Mouse (Mus musculus): Measurements from ENCODE around the gene Krt14. TPM values are rescaled to one million over a fixed set of nuclear protein-coding genes. Genes with fewer than 3 reads are reported as not detected.

Gene Krt14
- polyA plus RNA-seq, 1 experiment from 2014 or later: 10.0 TPM

- Histone ChIP-seq H3K4me3 (ENCODE audit: low read depth, low read length) (no peak overlapping the region), H3K9me3 (ENCODE audit: control insufficient read depth) (no peaks in the 10 kb centered on the region), H3K36me3 (ENCODE audit: control insufficient read depth, insufficient read depth) (no peaks in the 10 kb centered on the region), H3K4me1 (replicated peaks; ENCODE audit: control insufficient read depth, insufficient read depth, low read length) (no peaks in the 10 kb centered on the region), H3K9ac (ENCODE audit: low read depth, low read length) (no peak overlapping the region), H3K4me2 (replicated peaks; ENCODE audit: low read depth) (no peak overlapping the region), H3K27ac (ENCODE audit: low read depth, low read length) (no peak overlapping the region), H3K27me3 (replicated peaks; ENCODE audit: control insufficient read depth, insufficient read depth, low read length) (no peaks in the 10 kb centered on the region)
- ATAC-seq: no peak
- 45% methylated on average over 9 of the region's 9 CpGs for WGBS
- no peak for TF ChIP-seq CTCF (IDR thresholded peaks at IDR 0.05; ENCODE audit: low read depth)
Measured at GRCm38 (mm10) chr11:100176791-100177190, 30.6 kb downstream of the Krt14 start.

GRCm38 (mm10) chr11:100168765-100169762 is 38.3 kb downstream of the Krt14 start:
- peak; percentile 92 for TF ChIP-seq CTCF (IDR thresholded peaks at IDR 0.05; ENCODE audit: low read depth)
- Histone ChIP-seq H3K4me1 (replicated peaks; ENCODE audit: control insufficient read depth, insufficient read depth, low read length) (peaks cover 8% of the 10 kb centered on the region; the same call in 1 of the 2 replicates), H3K36me3 (ENCODE audit: control insufficient read depth, insufficient read depth) (no peaks in the 10 kb centered on the region), H3K27ac (ENCODE audit: low read depth, low read length) (peak overlapping the region; percentile 60; the same call in 1 of the 2 replicates), H3K4me3 (ENCODE audit: low read depth, low read length) (0 out of 2 replicates have a peak overlapping the region, but pooled peaks have one; percentile 2), H3K4me2 (replicated peaks; ENCODE audit: low read depth) (peak overlapping the region; percentile 57), H3K9me3 (ENCODE audit: control insufficient read depth) (no peaks in the 10 kb centered on the region), H3K27me3 (replicated peaks; ENCODE audit: control insufficient read depth, insufficient read depth, low read length) (no peaks in the 10 kb centered on the region), H3K9ac (ENCODE audit: low read depth, low read length) (no peak overlapping the region)
- peak; percentile 64 for ATAC-seq
- WGBS: 16% methylated on average over 14 of the region's 14 CpGs

GRCm38 (mm10) chr11:100168071-100168470 is 39.3 kb downstream of the Krt14 start:
- Histone ChIP-seq H3K9ac (ENCODE audit: low read depth, low read length) (no peak overlapping the region), H3K4me2 (replicated peaks; ENCODE audit: low read depth) (peak overlapping the region; percentile 57), H3K27me3 (replicated peaks; ENCODE audit: control insufficient read depth, insufficient read depth, low read length) (no peaks in the 10 kb centered on the region), H3K4me1 (replicated peaks; ENCODE audit: control insufficient read depth, insufficient read depth, low read length) (peaks cover 8% of the 10 kb centered on the region; the same call in 1 of the 2 replicates), H3K9me3 (ENCODE audit: control insufficient read depth) (no peaks in the 10 kb centered on the region), H3K27ac (ENCODE audit: low read depth, low read length) (peak overlapping the region; percentile 60), H3K36me3 (ENCODE audit: control insufficient read depth, insufficient read depth) (no peaks in the 10 kb centered on the region), H3K4me3 (ENCODE audit: low read depth, low read length) (no peak overlapping the region)
- TF ChIP-seq CTCF (IDR thresholded peaks at IDR 0.05; ENCODE audit: low read depth): peak; percentile 32
- ATAC-seq: peak; percentile 68
- WGBS: 25% methylated on average over 8 of the region's 8 CpGs

- Histone ChIP-seq H3K27ac (ENCODE audit: low read depth, low read length) (peak overlapping the region; percentile 43), H3K4me1 (replicated peaks; ENCODE audit: control insufficient read depth, insufficient read depth, low read length) (peaks cover 8% of the 10 kb centered on the region; the same call in 1 of the 2 replicates), H3K27me3 (replicated peaks; ENCODE audit: control insufficient read depth, insufficient read depth, low read length) (no peaks in the 10 kb centered on the region), H3K4me2 (replicated peaks; ENCODE audit: low read depth) (no peak overlapping the region), H3K4me3 (ENCODE audit: low read depth, low read length) (no peak overlapping the region), H3K9me3 (ENCODE audit: control insufficient read depth) (no peaks in the 10 kb centered on the region), H3K9ac (ENCODE audit: low read depth, low read length) (no peak overlapping the region), H3K36me3 (ENCODE audit: control insufficient read depth, insufficient read depth) (no peaks in the 10 kb centered on the region)
- ATAC-seq: peak; percentile 52
- 12% methylated on average over 7 of the region's 7 CpGs for WGBS
- TF ChIP-seq CTCF (IDR thresholded peaks at IDR 0.05; ENCODE audit: low read depth): no peak
Measured at GRCm38 (mm10) chr11:100164392-100164791, 43.0 kb downstream of the Krt14 start.

- Histone ChIP-seq H3K27me3 (replicated peaks; ENCODE audit: control insufficient read depth, insufficient read depth, low read length) (no peaks in the 10 kb centered on the region), H3K9ac (ENCODE audit: low read depth, low read length) (no peak overlapping the region), H3K4me3 (ENCODE audit: low read depth, low read length) (peak overlapping the region; percentile 21; the same call in 1 of the 2 replicates), H3K4me1 (replicated peaks; ENCODE audit: control insufficient read depth, insufficient read depth, low read length) (peaks cover 13% of the 10 kb centered on the region; the same call in 1 of the 2 replicates), H3K4me2 (replicated peaks; ENCODE audit: low read depth) (peak overlapping the region; percentile 37), H3K27ac (ENCODE audit: low read depth, low read length) (peak overlapping the region; percentile 79), H3K36me3 (ENCODE audit: control insufficient read depth, insufficient read depth) (no peaks in the 10 kb centered on the region), H3K9me3 (ENCODE audit: control insufficient read depth) (no peaks in the 10 kb centered on the region)
- WGBS: 37% methylated on average over 6 of the region's 6 CpGs
- no peak for TF ChIP-seq CTCF (IDR thresholded peaks at IDR 0.05; ENCODE audit: low read depth)
- ATAC-seq: peak; percentile 80
Measured at GRCm38 (mm10) chr11:100157908-100158477, 49.4 kb downstream of the Krt14 start.

- Histone ChIP-seq H3K9ac (ENCODE audit: low read depth, low read length) (no peak overlapping the region), H3K27me3 (replicated peaks; ENCODE audit: control insufficient read depth, insufficient read depth, low read length) (no peaks in the 10 kb centered on the region), H3K4me3 (ENCODE audit: low read depth, low read length) (peak overlapping the region; percentile 21), H3K4me1 (replicated peaks; ENCODE audit: control insufficient read depth, insufficient read depth, low read length) (peaks cover 14% of the 10 kb centered on the region; the same call in 1 of the 2 replicates), H3K4me2 (replicated peaks; ENCODE audit: low read depth) (peak overlapping the region; percentile 37), H3K36me3 (ENCODE audit: control insufficient read depth, insufficient read depth) (no peaks in the 10 kb centered on the region), H3K9me3 (ENCODE audit: control insufficient read depth) (no peaks in the 10 kb centered on the region), H3K27ac (ENCODE audit: low read depth, low read length) (peak overlapping the region; percentile 79)
- ATAC-seq: peak; percentile 52
- 29% methylated on average over 3 of the region's 3 CpGs for WGBS
- TF ChIP-seq CTCF (IDR thresholded peaks at IDR 0.05; ENCODE audit: low read depth): no peak
Measured at GRCm38 (mm10) chr11:100157331-100157730, 50.0 kb downstream of the Krt14 start.
